Mouse (Mus musculus): Measurements from ENCODE around the gene Wdr5.

Wdr5 gene

GRCm38 (mm10) chr2:27514639-27515328, at the start of gene Wdr5:
Wdr5 (plus strand) TSS chr2:27515157.
- peak; percentile 99 for DNase-seq

- DNase-seq = no peak
These were observed 45.5 kb upstream of the Wdr5 start for GRCm38 (mm10) chr2:27469292-27469990.

GRCm38 (mm10) chr2:27469991-27470355, 45.0 kb upstream of the Wdr5 start:
- no peak for DNase-seq

GRCm38 (mm10) chr2:27470535-27470934, 44.4 kb upstream of the Wdr5 start:
- no peak for DNase-seq

- DNase-seq = no peak
These were observed 43.8 kb upstream of the Wdr5 start for GRCm38 (mm10) chr2:27471170-27471584.

- no peak for DNase-seq
These were observed 41.7 kb upstream of the Wdr5 start for GRCm38 (mm10) chr2:27473061-27473765.

- no peak for DNase-seq
These were observed 41.0 kb upstream of the Wdr5 start for GRCm38 (mm10) chr2:27473911-27474310.

- DNase-seq = peak; percentile 43
These were observed 40.1 kb upstream of the Wdr5 start for GRCm38 (mm10) chr2:27474621-27475484.

GRCm38 (mm10) chr2:27475495-27476302, 39.3 kb upstream of the Wdr5 start:
- DNase-seq = peak; percentile 92

- peak; percentile 24 for DNase-seq
These were observed 38.4 kb upstream of the Wdr5 start for GRCm38 (mm10) chr2:27476303-27477192.

GRCm38 (mm10) chr2:27479821-27480220, 35.1 kb upstream of the Wdr5 start:
- no peak for DNase-seq

- no peak for DNase-seq
These were observed 34.6 kb upstream of the Wdr5 start for GRCm38 (mm10) chr2:27480367-27480766.

- DNase-seq = no peak
These were observed 32.6 kb upstream of the Wdr5 start for GRCm38 (mm10) chr2:27482265-27482861.

GRCm38 (mm10) chr2:27486725-27487124, 28.2 kb upstream of the Wdr5 start:
- DNase-seq = no peak

GRCm38 (mm10) chr2:27487336-27488049, 27.5 kb upstream of the Wdr5 start:
- no peak for DNase-seq

- DNase-seq = no peak
These were observed 26.6 kb upstream of the Wdr5 start for GRCm38 (mm10) chr2:27488362-27488761.

GRCm38 (mm10) chr2:27490939-27491338, 24.0 kb upstream of the Wdr5 start:
- no peak for DNase-seq

GRCm38 (mm10) chr2:27493971-27494370, 21.0 kb upstream of the Wdr5 start:
- no peak for DNase-seq

GRCm38 (mm10) chr2:27496391-27497028, 18.4 kb upstream of the Wdr5 start:
- DNase-seq = no peak
